Mouse (Mus musculus) monocyte, adult 2 months (primary cell): ENCODE results near the gene Ccser1.
A peak's percentile ranks its signal among the peaks of the same experiment; 100 is the strongest.

Experiments used
- DNase-seq, 2 experiments: peaks; one replicate each; pipeline ENCODE4 v3.0.0; 2022; ENCODE audit warnings: low spot score in 2 of 2, low read depth in 1 of 2

Gene Ccser1

GRCm38 (mm10) chr6:61179949-61180755 lies at the start of gene Ccser1:
Ccser1 (plus strand) TSS chr6:61180324.
- peak in 1 of 2 experiments; percentile 3 for DNase-seq

GRCm38 (mm10) chr6:61136436-61136835 lies 43.7 kb upstream of the Ccser1 start:
- DNase-seq = no peak

GRCm38 (mm10) chr6:61143031-61143430 lies 37.1 kb upstream of the Ccser1 start:
- no peak for DNase-seq

GRCm38 (mm10) chr6:61152924-61153323 lies 27.2 kb upstream of the Ccser1 start:
- no peak for DNase-seq

GRCm38 (mm10) chr6:61154654-61155053 lies 25.5 kb upstream of the Ccser1 start:
- no peak for DNase-seq

- no peak for DNase-seq
Observed at GRCm38 (mm10) chr6:61155059-61155629, 25.0 kb upstream of the Ccser1 start.

GRCm38 (mm10) chr6:61155718-61156117 lies 24.4 kb upstream of the Ccser1 start:
- no peak for DNase-seq

GRCm38 (mm10) chr6:61162117-61162516 lies 18.0 kb upstream of the Ccser1 start:
- no peak for DNase-seq

GRCm38 (mm10) chr6:61166891-61167290 lies 13.2 kb upstream of the Ccser1 start:
- no peak for DNase-seq

- DNase-seq = no peak
Observed at GRCm38 (mm10) chr6:61176126-61176525, 4.0 kb upstream of the Ccser1 start.

GRCm38 (mm10) chr6:61177476-61177875 lies 2.6 kb upstream of the Ccser1 start:
- DNase-seq = no peak

- DNase-seq = no peak
Observed at GRCm38 (mm10) chr6:61179641-61179948, 529 bp upstream of the Ccser1 start.

GRCm38 (mm10) chr6:61180756-61181191 lies 650 bp downstream of the Ccser1 start:
- no peak for DNase-seq

- no peak for DNase-seq
Observed at GRCm38 (mm10) chr6:61189029-61189428, 8.9 kb downstream of the Ccser1 start.

- no peak for DNase-seq
Observed at GRCm38 (mm10) chr6:61191597-61192386, 11.7 kb downstream of the Ccser1 start.

GRCm38 (mm10) chr6:61203344-61203743 lies 23.2 kb downstream of the Ccser1 start:
- no peak for DNase-seq

GRCm38 (mm10) chr6:61206042-61206441 lies 25.9 kb downstream of the Ccser1 start:
- DNase-seq = no peak

- no peak for DNase-seq
Observed at GRCm38 (mm10) chr6:61206619-61207018, 26.5 kb downstream of the Ccser1 start.

GRCm38 (mm10) chr6:61210061-61210737 lies 30.1 kb downstream of the Ccser1 start:
- no peak for DNase-seq

- DNase-seq = no peak
Observed at GRCm38 (mm10) chr6:61215705-61216104, 35.6 kb downstream of the Ccser1 start.

- DNase-seq = no peak
Observed at GRCm38 (mm10) chr6:61216514-61216913, 36.4 kb downstream of the Ccser1 start.
